Mouse (Mus musculus): Measurements from ENCODE around the gene Abcc5. TPM values are rescaled to one million over a fixed set of nuclear protein-coding genes. Genes with fewer than 3 reads are reported as not detected.

The Abcc5 gene
- polyA plus RNA-seq, 1 experiment = 148 TPM

DNA sequence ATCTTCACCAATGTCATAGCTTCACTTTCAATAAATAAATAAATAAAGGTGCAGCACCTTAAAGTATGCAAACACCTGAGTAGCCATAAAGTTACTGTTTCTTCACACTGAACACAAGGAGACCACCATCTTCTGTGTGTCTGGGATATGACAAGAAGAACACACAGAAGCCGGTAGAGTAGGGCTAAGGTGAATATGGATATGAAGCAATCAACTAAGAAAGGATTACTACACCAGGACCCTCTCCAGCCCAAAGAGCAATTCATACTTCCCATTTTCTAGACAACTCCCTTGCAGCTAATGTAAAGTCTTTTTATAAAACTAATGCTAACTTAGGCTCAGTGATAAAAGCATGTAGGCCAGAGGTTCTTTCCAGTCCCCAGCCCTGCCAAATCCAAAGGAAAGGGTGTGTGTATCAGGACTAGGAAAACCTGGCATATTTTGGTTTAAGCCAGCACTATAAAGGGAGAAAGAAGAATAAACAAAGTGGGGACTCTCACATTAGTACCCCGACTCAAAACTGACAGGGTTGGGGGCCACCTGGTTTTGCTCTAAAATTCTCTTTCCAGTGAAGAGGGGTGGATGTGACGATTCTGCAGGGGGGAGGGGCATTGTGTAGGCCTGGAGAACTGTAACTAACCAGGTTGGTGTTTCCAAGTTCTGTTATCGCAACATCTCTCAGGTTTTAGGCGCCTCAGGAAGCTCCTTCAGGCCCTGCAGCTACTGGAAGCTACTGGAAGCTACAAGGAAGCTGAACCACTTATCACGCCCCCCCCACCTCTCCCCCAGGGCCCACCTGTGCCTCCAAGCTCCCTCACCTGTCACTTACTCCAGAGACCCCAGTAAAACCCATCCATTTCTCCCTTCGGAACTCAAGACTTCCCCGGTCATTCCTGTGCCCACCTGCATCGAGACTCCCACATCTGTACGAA is 1.2 kb downstream of the Abcc5 start:
- TF ChIP-seq CTCF (IDR thresholded peaks at IDR 0.05; ENCODE audit: insufficient read depth, low read length) (no peak), POLR2A (IDR thresholded peaks at IDR 0.05; ENCODE audit: borderline replicate concordance, extremely low read depth, low read depth, low read length) (no peak)
- peak overlapping the region; percentile 97 for H3K4me3 ChIP-seq (replicated peaks; ENCODE audit: extremely low read depth, low read depth, low read length)
- DNase-seq = peak; percentile 47
- 29% methylated on average over 10 of the region's 10 CpGs for WGBS
- H3K4me1 ChIP-seq (ENCODE audit: control insufficient read depth, insufficient read depth, low read length) = peaks cover 10% of the 10 kb centered on the region

DNA sequence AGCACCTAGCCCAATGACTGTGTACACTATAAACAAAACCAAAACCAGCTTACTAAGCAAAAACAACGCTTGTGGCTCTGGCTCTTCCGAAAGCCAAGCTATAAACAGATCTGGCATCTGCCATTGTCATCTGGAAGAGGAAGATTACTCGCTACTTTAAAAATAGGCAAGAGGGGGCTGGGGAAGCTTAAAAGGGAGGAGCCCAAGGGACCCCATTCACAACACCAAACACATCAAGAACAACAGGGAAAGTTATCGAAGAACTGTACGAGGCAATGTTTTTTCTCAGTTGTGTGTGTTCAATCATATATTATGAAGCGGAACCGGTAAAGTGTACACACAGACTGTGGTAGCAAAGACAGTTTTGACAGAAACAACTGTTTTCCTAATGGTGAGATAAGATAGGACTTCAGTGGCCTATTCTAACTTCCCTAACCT is 1.9 kb downstream of the Abcc5 start:
- 40% methylated on average over 7 of the region's 7 CpGs for WGBS
- TF ChIP-seq CTCF (IDR thresholded peaks at IDR 0.05; ENCODE audit: insufficient read depth, low read length) (no peak), POLR2A (IDR thresholded peaks at IDR 0.05; ENCODE audit: borderline replicate concordance, extremely low read depth, low read depth, low read length) (no peak)
- no peak for DNase-seq

DNA sequence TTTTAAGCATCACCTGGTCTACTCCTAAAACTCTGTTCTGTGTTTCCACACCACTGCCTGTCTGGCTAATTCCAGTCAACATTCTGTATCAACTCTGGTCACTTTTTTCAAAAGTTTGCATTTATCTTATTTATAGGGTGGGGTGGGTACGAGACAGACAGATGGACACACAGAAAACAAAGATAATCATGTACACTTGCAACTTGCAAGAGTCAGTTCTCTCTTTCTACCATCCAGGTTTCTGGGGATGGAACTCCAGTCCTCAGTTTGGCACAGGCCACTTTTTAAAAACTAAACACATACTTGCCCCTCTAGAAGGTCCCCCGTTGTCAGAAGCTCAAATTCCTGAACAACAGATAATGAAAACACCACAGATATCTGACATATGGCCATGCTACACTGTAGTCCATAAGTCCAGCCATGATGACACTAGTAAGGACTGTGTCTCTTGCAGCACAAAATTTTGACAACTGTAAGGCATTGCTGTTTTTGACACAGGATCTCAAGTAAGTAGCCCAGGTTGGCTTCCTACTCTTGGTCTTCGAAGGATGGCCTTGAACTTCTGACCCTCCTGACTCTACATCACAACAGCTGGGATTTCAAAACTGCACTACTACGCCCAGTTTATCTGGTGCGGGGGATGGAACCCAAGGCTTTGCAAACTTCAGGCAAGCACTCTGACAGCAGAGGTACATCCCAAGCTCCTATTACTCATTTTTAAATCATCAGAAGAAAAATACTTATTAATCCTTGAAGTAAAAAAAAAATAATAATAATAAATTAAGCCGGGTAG is 3.1 kb downstream of the Abcc5 start:
- no peak overlapping the region for H3K4me3 ChIP-seq (replicated peaks; ENCODE audit: extremely low read depth, low read depth, low read length)
- WGBS = 68% methylated on average over 6 of the region's 6 CpGs

More for the DNA sequence above, 1.9 kb downstream of the Abcc5 start:
- Histone ChIP-seq H3K4me1 (ENCODE audit: control insufficient read depth, insufficient read depth, low read length) (peaks cover 10% of the 10 kb centered on the region), H3K4me3 (replicated peaks; ENCODE audit: extremely low read depth, low read depth, low read length) (peak overlapping the region; percentile 39)

DNA sequence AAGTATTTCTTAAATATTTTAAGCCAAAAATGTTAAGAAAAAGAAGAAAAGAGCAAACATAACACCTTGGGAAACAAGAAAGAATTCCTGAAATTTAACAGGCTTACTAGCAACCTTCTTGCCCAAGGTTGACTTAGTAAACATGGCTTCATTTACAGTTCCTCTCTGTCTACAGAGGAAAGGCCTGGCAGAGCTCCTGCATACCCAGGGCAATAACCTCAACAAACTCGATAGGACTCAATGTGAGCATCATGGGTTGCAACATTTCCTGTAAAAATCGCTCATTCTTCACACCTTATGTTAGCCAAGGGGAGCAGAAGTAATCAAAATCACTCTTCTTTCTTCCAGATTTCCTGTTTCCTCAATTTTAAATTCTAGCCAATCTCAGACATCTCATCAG is 8.1 kb downstream of the Abcc5 start:
- peaks cover 17% of the 10 kb centered on the region for H3K4me1 ChIP-seq (ENCODE audit: control insufficient read depth, insufficient read depth, low read length)
- TF ChIP-seq POLR2A (IDR thresholded peaks at IDR 0.05; ENCODE audit: borderline replicate concordance, extremely low read depth, low read depth, low read length) = no peak
- no peak for TF ChIP-seq CTCF (IDR thresholded peaks at IDR 0.05; ENCODE audit: insufficient read depth, low read length)
- H3K4me3 ChIP-seq (replicated peaks; ENCODE audit: extremely low read depth, low read depth, low read length) = no peak overlapping the region
- 38% methylated on average over 2 of the region's 2 CpGs for WGBS
- no peak for DNase-seq

More for the DNA sequence above, 3.1 kb downstream of the Abcc5 start:
- no peak for DNase-seq
- H3K4me1 ChIP-seq (ENCODE audit: control insufficient read depth, insufficient read depth, low read length) = peaks cover 12% of the 10 kb centered on the region
- TF ChIP-seq POLR2A (IDR thresholded peaks at IDR 0.05; ENCODE audit: borderline replicate concordance, extremely low read depth, low read depth, low read length) (no peak), CTCF (IDR thresholded peaks at IDR 0.05; ENCODE audit: insufficient read depth, low read length) (no peak)

DNA sequence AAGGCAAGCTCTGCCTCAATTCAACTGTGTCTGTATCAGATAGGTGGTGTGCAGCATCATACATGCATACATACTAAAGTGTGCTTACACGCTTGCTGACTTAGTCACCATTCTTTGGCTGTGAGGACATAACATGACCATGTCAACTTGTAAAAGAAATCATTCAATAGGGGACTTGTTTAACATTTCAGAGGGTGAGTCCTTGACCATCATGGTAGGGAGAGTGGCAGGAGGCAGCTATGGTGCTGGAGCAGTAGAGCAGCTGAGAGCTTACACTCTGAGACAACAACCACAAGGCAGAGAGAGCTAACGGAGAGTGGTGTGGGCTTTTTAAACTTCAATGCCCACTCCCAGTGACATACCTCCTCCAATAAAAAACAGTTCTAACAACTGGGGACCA is 9.9 kb downstream of the Abcc5 start:
- no peak for DNase-seq
- Histone ChIP-seq H3K4me3 (replicated peaks; ENCODE audit: extremely low read depth, low read depth, low read length) (no peak overlapping the region), H3K4me1 (ENCODE audit: control insufficient read depth, insufficient read depth, low read length) (peaks cover 22% of the 10 kb centered on the region)
- TF ChIP-seq POLR2A (IDR thresholded peaks at IDR 0.05; ENCODE audit: borderline replicate concordance, extremely low read depth, low read depth, low read length) (no peak), CTCF (IDR thresholded peaks at IDR 0.05; ENCODE audit: insufficient read depth, low read length) (no peak)
- WGBS = 90% methylated on average over 2 of the region's 2 CpGs

DNA sequence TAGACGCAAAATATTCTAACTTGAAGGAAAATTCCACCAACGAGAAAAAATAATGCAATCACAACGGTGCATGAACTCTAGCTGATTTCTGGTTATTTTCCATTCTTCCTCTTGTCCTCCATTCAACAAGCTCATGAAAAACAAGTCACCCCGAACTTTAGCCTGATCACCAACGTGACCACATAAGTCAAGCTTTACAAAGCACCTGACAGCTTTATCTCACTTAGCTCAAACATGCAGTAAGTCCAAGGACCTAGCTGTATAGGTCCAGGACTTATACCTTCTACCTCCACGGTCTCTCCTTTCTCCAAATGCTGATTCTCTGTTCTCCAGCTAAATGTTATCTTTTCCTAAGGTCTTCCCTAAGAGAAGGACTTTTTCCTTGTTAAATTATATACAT is 10.4 kb downstream of the Abcc5 start:
- DNase-seq = no peak
- no peak overlapping the region for H3K4me3 ChIP-seq (replicated peaks; ENCODE audit: extremely low read depth, low read depth, low read length)
- WGBS = 69% methylated on average over 6 of the region's 6 CpGs
- H3K4me1 ChIP-seq (ENCODE audit: control insufficient read depth, insufficient read depth, low read length) = peaks cover 22% of the 10 kb centered on the region
- no peak for TF ChIP-seq POLR2A (IDR thresholded peaks at IDR 0.05; ENCODE audit: borderline replicate concordance, extremely low read depth, low read depth, low read length)
- TF ChIP-seq CTCF (IDR thresholded peaks at IDR 0.05; ENCODE audit: insufficient read depth, low read length) = no peak

DNA sequence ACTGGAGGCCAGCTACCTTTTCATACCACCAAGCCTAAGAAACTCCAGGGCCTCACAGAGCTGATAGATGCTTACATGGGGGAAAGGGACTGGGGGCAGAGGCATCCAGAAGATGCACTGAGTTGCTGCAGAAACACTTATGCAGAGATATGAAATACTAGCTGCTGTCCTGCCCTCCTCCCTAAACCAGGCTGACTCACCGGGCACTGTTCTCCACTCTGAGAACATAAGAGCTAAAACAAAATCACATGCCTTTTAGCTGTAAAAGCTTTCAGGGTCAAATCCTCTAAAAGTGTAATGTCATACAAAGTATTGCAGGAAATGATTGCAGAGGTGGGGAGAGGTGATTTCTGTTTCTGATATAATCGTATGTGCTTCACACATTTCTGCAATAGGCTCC is 11.0 kb downstream of the Abcc5 start:
- DNase-seq = no peak
- Histone ChIP-seq H3K4me3 (replicated peaks; ENCODE audit: extremely low read depth, low read depth, low read length) (no peak overlapping the region), H3K4me1 (ENCODE audit: control insufficient read depth, insufficient read depth, low read length) (peaks cover 22% of the 10 kb centered on the region)
- TF ChIP-seq CTCF (IDR thresholded peaks at IDR 0.05; ENCODE audit: insufficient read depth, low read length) (no peak), POLR2A (IDR thresholded peaks at IDR 0.05; ENCODE audit: borderline replicate concordance, extremely low read depth, low read depth, low read length) (no peak)
- 45% methylated on average over 2 of the region's 2 CpGs for WGBS

DNA sequence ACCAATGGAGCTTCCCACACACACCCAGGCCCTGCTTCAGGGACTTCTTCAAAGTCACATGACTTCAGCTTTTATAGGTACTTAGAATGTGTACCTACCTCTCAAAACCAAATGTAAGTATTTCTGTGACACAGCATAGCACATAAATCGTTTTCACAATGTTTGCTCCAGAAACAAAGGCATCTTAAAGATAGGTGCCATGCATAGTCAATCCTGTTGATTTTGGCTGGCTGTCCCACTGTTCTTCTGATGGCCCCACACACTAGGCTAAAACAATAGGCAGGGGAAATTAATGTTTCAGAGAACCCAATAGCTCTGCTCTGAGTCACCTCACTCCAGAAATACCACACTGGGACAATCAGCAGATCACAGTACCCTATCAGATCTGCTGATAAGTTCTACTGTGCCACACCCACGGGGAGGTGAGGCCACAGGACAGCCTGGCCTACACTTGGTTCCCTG is 12.3 kb downstream of the Abcc5 start:
- peak; percentile 31 for DNase-seq
- H3K4me1 ChIP-seq (ENCODE audit: control insufficient read depth, insufficient read depth, low read length) = peaks cover 22% of the 10 kb centered on the region
- TF ChIP-seq POLR2A (IDR thresholded peaks at IDR 0.05; ENCODE audit: borderline replicate concordance, extremely low read depth, low read depth, low read length) = no peak
- H3K4me3 ChIP-seq (replicated peaks; ENCODE audit: extremely low read depth, low read depth, low read length) = no peak overlapping the region
- 26% methylated on average over 2 of the region's 2 CpGs for WGBS

DNA sequence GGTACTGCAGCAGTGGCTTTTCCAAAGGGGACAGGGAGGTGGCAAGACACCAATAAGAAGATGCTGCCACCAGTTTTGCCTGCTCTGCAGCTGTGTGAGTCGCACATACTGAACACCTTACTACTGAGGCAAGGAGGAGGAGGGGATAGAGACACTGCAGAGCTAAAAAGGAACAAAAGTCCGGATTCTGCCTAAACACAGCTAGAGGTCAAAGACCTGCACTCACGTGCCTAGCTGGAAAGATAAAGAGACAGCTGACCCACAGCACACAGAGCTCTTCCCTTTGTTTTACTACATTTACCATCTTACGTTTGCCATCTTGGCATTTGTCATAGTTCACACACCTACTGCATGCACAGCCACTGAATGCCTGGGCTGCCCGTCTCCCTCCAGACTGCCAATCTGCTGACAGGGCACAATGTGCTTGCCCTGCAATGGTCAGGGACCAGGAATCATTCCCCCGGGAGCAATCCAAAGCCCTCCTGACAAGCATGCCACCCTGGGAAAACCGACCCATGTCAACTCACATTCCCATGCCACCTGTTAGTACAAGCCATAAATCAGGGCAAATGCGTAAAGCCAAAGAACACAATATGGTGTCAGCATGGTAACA is 14.1 kb downstream of the Abcc5 start:
- 80% methylated on average over 8 of the region's 8 CpGs for WGBS
- no peak for DNase-seq
- TF ChIP-seq POLR2A (IDR thresholded peaks at IDR 0.05; ENCODE audit: borderline replicate concordance, extremely low read depth, low read depth, low read length) (no peak), CTCF (IDR thresholded peaks at IDR 0.05; ENCODE audit: insufficient read depth, low read length) (no peak)
- peaks cover 19% of the 10 kb centered on the region for H3K4me1 ChIP-seq (ENCODE audit: control insufficient read depth, insufficient read depth, low read length)
- no peak overlapping the region for H3K4me3 ChIP-seq (replicated peaks; ENCODE audit: extremely low read depth, low read depth, low read length)

All from lung, adult 2 months (tissue).